Mouse (Mus musculus) midbrain, embryonic 15.5 days (tissue): ENCODE results near the gene Smim7. TPM values are rescaled to one million over a fixed set of nuclear protein-coding genes. Genes with fewer than 3 reads are reported as not detected.
A peak's percentile ranks its signal among the peaks of the same experiment; 100 is the strongest.

Experiments used
- ATAC-seq: fragments of 200-750 bp; cut with Nextera tagmentation; replicated peaks from 2 replicates; pipeline ENCODE4 v1.8.0; 2017; ENCODE audit warnings: moderate TSS enrichment
- H3K27ac ChIP-seq: fragments of 300-500 bp; sonication (generic); 2 replicates; pipeline ENCODE4 v1.5.1; 2015; ENCODE audit warnings: mild to moderate bottlenecking, inconsistent platforms
- H3K27me3 ChIP-seq: fragments of 300-500 bp; sonication (generic); replicated peaks from 2 replicates; pipeline ENCODE4 v1.6.1; 2015; ENCODE audit warnings: inconsistent platforms
- H3K36me3 ChIP-seq: fragments of 300-500 bp; sonication (generic); replicated peaks from 2 replicates; pipeline ENCODE4 v1.6.1; 2015; ENCODE audit warnings: inconsistent platforms
- H3K4me1 ChIP-seq: fragments of 300-500 bp; sonication (generic); 2 replicates; pipeline ENCODE4 v1.6.1; 2015; ENCODE audit warnings: inconsistent platforms
- H3K4me2 ChIP-seq: fragments of 300-500 bp; sonication (generic); 2 replicates; pipeline ENCODE4 v1.6.1; 2015; ENCODE audit warnings: inconsistent platforms, mild to moderate bottlenecking, moderate library complexity
- H3K4me3 ChIP-seq: fragments of 300-500 bp; sonication (generic); 2 replicates; pipeline ENCODE4 v1.5.1; 2015; ENCODE audit warnings: mild to moderate bottlenecking, inconsistent platforms
- H3K9ac ChIP-seq: fragments of 300-500 bp; sonication (generic); 2 replicates; pipeline ENCODE4 v1.6.1; 2015; ENCODE audit warnings: mild to moderate bottlenecking, inconsistent platforms
- H3K9me3 ChIP-seq: fragments of 300-500 bp; sonication (generic); 2 replicates; pipeline ENCODE4 v1.6.1; 2016; ENCODE audit warnings: inconsistent platforms
- WGBS: fragments of 180-500 bp; shearing (Covaris S2); methylation state at CpG from one replicate; pipeline ENCODE4 v1.1.7; 2015; ENCODE audit warnings: mixed read lengths; 5-methylcytosine and 5-hydroxymethylcytosine counted together
- polyA plus RNA-seq: library from polyadenylated mRNA; unstranded; fragments of >200 nt; fragmentation: Nextera tagmentation; extraction: Ambion mirVana; gene quantifications from 2 replicates; pipeline ENCODE4 v1.2.1, GENCODE M21; 2015

Gene Smim7
- polyA plus RNA-seq: 120 and 129 TPM in 2 replicates

DNA sequence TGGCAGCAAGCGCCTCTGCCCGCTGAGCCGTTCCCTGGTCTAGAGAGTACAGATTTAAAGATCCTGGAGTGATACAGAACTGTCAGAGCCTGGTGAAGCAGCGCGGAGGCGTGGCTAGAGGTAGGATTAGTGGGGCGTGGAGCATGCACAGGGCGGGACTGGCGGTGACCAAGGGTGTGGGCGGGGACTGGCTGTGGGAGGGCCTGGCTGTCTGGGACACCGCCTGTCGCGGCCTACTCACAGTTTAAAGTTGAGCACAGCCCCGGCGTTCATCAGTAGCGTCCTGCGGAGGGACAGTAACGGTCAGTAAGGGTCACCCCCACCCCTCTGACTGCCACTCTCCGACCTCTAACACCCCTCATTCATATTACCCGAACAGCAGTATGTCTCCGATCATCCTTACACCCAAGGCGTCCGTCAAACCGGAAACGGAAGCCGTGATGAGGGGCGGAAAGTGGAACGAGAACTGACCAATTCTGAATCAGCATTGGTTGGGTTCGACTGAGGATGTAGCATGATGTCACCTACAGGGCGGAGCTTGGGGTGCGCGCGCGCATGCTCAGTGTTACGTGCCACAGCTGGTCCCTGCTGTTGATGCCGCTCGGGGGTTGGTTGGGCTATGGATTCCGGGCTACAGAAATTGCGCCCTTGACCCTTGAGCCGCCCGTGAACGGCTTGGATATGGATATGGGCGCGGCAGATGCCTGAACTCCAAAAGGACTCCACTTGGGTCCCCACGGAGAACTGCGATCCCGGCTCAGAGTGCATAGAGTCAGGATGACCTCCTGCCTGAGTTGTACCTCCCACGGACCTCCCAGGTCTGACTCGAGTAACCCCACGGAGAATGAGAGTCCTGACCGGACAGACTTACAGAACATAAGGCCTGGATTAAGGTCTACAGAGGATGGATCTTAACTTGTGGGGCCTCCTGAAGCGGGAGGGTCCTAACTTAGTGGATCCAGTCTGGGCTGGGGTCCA is at the start of gene Smim7:
TSS of gene Smim7 (minus strand) at position 456 of the 978 bp plus-strand sequence.
- H3K27ac ChIP-seq: peak within 1 kb of the TSS; percentile 89
- peaks cover 42% of the 10 kb centered on the region for H3K4me1 ChIP-seq
- H3K4me2 ChIP-seq: peak within 1 kb of the TSS; percentile 96
- peak; percentile 97 for ATAC-seq
- peak within 1 kb of the TSS; percentile 75 for H3K4me3 ChIP-seq
- no peaks in the 10 kb centered on the region for H3K27me3 ChIP-seq
- H3K9me3 ChIP-seq: no peaks in the 10 kb centered on the region
- H3K9ac ChIP-seq: peak within 1 kb of the TSS; percentile 71
- WGBS: under 1% methylated on average over 52 of the region's 52 CpGs
- peaks cover 17% of the 10 kb centered on the region for H3K36me3 ChIP-seq

DNA sequence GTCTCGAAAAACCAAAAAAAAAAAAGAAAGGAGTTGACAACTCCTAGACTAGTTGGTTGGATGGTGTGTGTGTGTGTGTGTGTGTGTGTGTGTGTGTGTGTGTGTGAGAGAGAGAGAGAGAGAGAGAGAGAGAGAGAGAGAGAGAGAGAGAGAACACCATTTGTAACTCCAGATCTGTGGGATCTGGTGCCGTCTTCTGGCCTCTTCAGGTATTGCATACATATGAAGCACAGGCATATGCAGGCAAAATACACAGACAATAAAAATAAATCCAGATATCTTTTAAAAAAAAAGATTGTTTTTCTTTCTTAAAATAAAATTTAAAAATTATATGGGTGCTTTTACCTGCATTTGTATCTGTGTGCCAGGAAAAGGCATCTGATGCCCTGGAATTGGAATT is 19.3 kb upstream of the Smim7 start:
- ATAC-seq: no peak
- Histone ChIP-seq H3K4me3 (no peak overlapping the region), H3K27me3 (no peaks in the 10 kb centered on the region), H3K27ac (no peak overlapping the region), H3K9ac (no peak overlapping the region), H3K4me1 (no peaks in the 10 kb centered on the region), H3K36me3 (no peaks in the 10 kb centered on the region), H3K9me3 (no peaks in the 10 kb centered on the region), H3K4me2 (no peak overlapping the region)
- WGBS: 53% methylated on average over 2 of the region's 2 CpGs

DNA sequence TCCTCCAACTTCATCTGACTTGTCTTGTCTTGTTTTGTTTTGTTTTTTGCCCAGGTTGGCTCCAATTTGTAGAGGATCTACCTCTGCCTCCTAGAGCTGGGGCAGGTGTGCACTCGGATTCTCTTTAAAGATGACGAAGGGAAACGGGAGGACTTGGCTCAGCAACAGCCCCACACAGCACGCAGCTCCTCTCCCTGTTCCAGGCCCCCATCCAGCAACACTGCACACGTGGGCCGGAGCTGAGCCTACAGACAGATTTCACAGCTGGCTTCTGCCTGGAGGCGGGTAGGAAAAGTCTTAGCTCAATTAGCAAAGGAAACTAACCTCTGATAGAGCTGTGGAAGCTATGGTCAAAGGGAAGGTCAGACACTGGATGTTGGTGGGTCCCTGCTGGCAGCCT is 18.4 kb upstream of the Smim7 start:
- H3K27me3 ChIP-seq: no peaks in the 10 kb centered on the region
- no peaks in the 10 kb centered on the region for H3K4me1 ChIP-seq
- ATAC-seq: no peak
- H3K9me3 ChIP-seq: no peaks in the 10 kb centered on the region
- H3K4me2 ChIP-seq: no peak overlapping the region
- no peak overlapping the region for H3K27ac ChIP-seq
- no peak overlapping the region for H3K9ac ChIP-seq
- 83% methylated on average over 7 of the region's 7 CpGs for WGBS
- no peaks in the 10 kb centered on the region for H3K36me3 ChIP-seq
- H3K4me3 ChIP-seq: no peak overlapping the region

DNA sequence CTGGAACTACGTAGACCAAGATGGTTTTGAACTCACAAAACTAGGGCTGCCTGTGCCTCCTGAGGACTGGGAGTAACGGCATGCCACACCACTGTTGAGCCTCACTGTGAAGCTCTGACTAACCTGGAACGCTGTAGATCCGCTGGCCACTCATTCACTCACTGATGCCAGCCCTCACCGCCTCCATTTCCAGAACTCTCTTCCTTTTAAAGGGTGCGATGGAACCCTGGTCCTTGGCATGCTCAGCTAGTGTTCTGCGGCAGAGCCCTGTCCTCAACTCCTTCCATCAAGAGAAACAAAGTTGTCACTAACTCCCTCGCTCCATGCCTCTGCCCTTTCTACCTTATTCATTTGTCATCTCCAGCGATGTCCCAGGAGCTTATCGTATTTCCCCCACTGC is 18.0 kb upstream of the Smim7 start:
- 90% methylated on average over 10 of the region's 10 CpGs for WGBS
- no peaks in the 10 kb centered on the region for H3K27me3 ChIP-seq
- no peaks in the 10 kb centered on the region for H3K36me3 ChIP-seq

DNA sequence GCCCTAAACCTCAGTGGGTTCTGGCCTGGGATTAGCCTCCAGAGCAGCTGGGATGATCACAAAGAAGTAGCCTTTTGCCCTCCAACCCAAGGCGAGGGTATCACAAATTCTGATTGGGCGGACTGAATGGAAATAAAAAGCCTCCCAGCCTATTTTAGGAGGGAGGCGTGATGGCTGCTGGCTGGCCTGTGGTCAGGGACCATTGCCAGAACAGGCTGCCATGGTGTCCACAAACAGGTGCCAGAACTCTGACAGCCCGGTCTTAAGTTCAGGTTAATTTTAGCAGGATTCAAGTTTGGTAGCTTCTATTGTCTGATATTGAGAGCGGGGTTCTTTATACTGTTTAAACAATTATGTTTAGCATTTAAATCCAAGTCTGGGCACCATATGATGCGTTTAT is 16.9 kb upstream of the Smim7 start:
- WGBS: 67% methylated on average over 6 of the region's 6 CpGs
- no peak for ATAC-seq

More for the DNA sequence above, 18.0 kb upstream of the Smim7 start:
- ATAC-seq: no peak
- H3K27ac ChIP-seq: no peak overlapping the region
- H3K9me3 ChIP-seq: no peaks in the 10 kb centered on the region
- no peak overlapping the region for H3K9ac ChIP-seq
- H3K4me3 ChIP-seq: no peak overlapping the region
- no peaks in the 10 kb centered on the region for H3K4me1 ChIP-seq
- no peak overlapping the region for H3K4me2 ChIP-seq

DNA sequence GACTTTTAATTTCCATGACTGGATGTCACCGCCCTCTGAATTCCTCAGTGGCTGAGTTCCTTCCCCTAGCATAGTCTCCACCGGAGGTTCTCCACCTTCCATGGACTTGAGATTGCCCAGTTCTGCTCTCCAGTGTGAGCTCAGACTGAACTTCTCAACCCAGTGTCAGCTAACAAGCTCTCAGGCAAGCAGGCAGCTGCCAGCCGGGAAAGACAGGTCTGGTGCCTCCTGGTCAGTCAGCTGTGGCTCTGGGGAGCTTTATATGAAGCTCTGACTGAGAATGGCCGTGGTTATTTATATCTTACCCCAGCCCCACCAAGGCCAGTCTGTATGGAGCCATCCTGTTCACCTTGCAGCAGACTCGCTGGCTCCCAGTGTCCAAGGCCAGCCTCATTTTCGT is 13.5 kb upstream of the Smim7 start:
- H3K4me2 ChIP-seq: no peak overlapping the region
- H3K4me3 ChIP-seq: no peak overlapping the region
- 86% methylated on average over 6 of the region's 6 CpGs for WGBS
- no peak overlapping the region for H3K9ac ChIP-seq
- H3K36me3 ChIP-seq: no peaks in the 10 kb centered on the region
- no peaks in the 10 kb centered on the region for H3K4me1 ChIP-seq
- no peak overlapping the region for H3K27ac ChIP-seq
- ATAC-seq: no peak
- H3K27me3 ChIP-seq: no peaks in the 10 kb centered on the region
- H3K9me3 ChIP-seq: no peaks in the 10 kb centered on the region

More for the DNA sequence above, 16.9 kb upstream of the Smim7 start:
- H3K27me3 ChIP-seq: no peaks in the 10 kb centered on the region
- no peaks in the 10 kb centered on the region for H3K9me3 ChIP-seq
- H3K9ac ChIP-seq: no peak overlapping the region
- H3K4me3 ChIP-seq: no peak overlapping the region
- H3K4me2 ChIP-seq: no peak overlapping the region
- H3K4me1 ChIP-seq: no peaks in the 10 kb centered on the region
- no peaks in the 10 kb centered on the region for H3K36me3 ChIP-seq
- H3K27ac ChIP-seq: no peak overlapping the region

DNA sequence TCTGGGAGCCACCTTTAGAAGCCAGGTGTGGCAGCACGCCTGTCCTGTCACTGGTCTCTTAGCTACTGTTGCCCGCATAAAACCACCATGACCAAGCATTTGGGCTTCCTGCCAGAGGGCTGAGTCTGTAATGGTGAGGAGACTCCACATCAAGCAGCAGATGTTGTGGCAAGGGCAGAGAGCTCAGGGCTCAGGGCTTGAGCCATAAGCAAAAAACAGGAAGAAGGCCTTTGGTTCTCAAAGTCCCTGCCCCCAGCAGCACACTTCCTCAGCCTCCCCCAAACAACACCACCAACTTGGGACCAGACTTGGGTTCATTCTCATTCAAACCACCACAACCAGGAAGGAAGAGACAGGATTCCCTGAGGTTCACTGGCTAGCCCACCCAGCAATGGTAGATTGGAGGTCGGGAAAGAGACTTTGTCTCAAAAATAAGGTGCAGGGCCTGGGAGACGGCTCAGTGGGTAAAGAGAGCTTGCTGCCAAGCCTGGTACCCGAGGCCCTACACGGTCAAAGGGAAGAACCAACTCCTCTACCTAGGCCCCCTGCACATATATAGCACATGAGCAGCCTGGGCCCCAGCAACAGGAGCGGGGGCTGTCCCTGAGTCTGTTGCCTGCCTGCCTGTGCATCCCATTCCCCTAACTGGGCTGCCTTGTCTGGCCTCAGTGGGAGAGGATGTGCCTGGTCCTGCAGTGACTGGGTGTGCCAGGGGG is 12.3 kb upstream of the Smim7 start:
- no peaks in the 10 kb centered on the region for H3K4me1 ChIP-seq
- 82% methylated on average over 7 of the region's 7 CpGs for WGBS
- H3K27ac ChIP-seq: no peak overlapping the region
- H3K4me3 ChIP-seq: no peak overlapping the region
- no peak for ATAC-seq
- H3K36me3 ChIP-seq: no peaks in the 10 kb centered on the region
- no peaks in the 10 kb centered on the region for H3K27me3 ChIP-seq
- H3K4me2 ChIP-seq: no peak overlapping the region
- H3K9me3 ChIP-seq: no peaks in the 10 kb centered on the region
- no peak overlapping the region for H3K9ac ChIP-seq

DNA sequence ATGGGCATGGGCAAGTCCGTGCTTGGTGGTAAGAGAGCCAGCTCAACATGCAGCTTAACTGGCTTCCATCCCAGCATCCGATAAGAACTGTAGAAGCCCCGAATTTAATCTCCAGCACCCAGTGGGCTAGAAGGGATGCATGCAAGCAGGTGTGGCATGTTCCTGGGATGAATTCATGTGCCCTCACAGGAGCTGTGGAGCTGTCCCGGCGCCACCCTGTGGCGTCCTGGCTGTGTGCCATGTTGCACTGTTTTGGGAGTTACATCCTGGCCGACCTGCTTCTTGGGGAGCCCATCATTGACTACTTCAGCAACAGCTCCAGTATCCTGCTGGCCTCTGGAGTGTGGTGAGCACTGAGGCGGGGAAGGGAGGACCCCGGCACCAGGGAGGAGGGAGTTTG is 8.5 kb upstream of the Smim7 start:
- H3K27me3 ChIP-seq: no peaks in the 10 kb centered on the region
- no peaks in the 10 kb centered on the region for H3K4me1 ChIP-seq
- H3K4me3 ChIP-seq: no peak overlapping the region
- no peak overlapping the region for H3K9ac ChIP-seq
- WGBS: 75% methylated on average over 9 of the region's 9 CpGs
- no peaks in the 10 kb centered on the region for H3K9me3 ChIP-seq
- H3K4me2 ChIP-seq: no peak overlapping the region
- no peak for ATAC-seq
- H3K36me3 ChIP-seq: no peaks in the 10 kb centered on the region
- no peak overlapping the region for H3K27ac ChIP-seq

DNA sequence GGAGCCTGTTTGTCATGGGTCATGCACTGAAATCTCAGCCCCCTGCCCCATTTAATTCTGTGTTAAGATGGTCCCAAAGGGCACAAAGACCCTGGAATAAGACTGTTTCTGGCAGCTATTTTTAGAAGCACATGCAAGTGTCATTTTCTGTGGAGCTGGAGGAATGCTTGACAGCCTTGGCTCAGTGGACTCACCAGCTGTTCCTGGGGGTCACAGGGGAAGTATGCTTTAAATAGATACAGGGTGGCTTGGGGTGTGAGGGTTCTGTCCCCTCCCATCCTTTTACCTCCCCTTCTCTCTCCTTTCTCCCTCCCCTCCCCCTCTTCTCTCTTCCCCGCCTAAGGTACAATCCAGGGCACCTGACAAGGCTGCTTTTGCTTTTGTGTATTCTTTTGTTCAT is 7.1 kb upstream of the Smim7 start:
- H3K36me3 ChIP-seq: no peaks in the 10 kb centered on the region
- no peak overlapping the region for H3K27ac ChIP-seq
- no peaks in the 10 kb centered on the region for H3K9me3 ChIP-seq
- no peak overlapping the region for H3K9ac ChIP-seq
- H3K4me3 ChIP-seq: no peak overlapping the region
- H3K27me3 ChIP-seq: no peaks in the 10 kb centered on the region
- H3K4me2 ChIP-seq: no peak overlapping the region
- 83% methylated on average over 1 of the region's 1 CpGs for WGBS
- peaks cover 10% of the 10 kb centered on the region for H3K4me1 ChIP-seq
- no peak for ATAC-seq

DNA sequence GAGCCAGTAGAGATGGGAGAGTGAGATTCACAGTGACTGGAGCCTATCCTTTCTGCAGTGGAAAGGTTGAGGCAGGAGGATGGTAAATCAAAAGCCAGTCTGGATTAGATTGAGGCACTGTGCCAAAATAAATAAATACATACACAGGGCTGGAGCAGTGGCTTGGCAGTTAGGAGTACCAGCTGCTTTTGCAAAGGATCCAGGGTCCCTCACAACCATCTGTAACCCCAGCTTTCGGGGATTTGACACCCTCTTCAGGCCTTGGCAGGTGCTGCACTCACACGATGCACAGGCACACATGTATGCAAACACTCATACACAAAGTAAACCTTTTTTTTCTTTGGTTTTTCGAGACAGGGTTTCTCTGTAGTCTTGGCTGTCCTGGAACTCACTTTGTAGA is 6.4 kb upstream of the Smim7 start:
- no peak overlapping the region for H3K4me2 ChIP-seq
- no peak for ATAC-seq
- no peak overlapping the region for H3K9ac ChIP-seq
- H3K9me3 ChIP-seq: no peaks in the 10 kb centered on the region
- H3K27me3 ChIP-seq: no peaks in the 10 kb centered on the region
- WGBS: 84% methylated on average over 3 of the region's 3 CpGs
- no peak overlapping the region for H3K4me3 ChIP-seq
- H3K4me1 ChIP-seq: peaks cover 16% of the 10 kb centered on the region
- H3K36me3 ChIP-seq: no peaks in the 10 kb centered on the region
- H3K27ac ChIP-seq: no peak overlapping the region

DNA sequence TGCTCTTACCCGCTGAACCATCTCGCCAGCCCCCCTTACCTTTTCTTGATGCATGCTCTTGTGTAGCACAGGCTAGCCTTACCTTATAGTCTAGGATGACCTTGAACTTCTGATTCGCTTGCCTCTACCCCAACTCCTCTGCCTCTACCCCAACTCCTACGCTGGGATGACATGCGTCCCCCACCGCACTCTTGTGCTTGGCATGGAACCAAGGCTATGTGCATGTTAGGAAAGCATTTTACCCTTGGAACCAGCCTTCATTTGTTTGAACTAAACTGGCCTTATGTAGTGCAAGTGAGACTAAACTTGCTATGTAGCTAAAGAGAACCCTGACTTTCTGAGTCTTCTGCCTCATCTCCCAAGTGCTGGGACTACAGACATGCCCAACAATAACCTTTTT is 5.0 kb upstream of the Smim7 start:
- no peak overlapping the region for H3K4me3 ChIP-seq
- peaks cover 25% of the 10 kb centered on the region for H3K4me1 ChIP-seq
- 95% methylated on average over 6 of the region's 6 CpGs for WGBS
- no peak overlapping the region for H3K4me2 ChIP-seq
- H3K27ac ChIP-seq: no peak overlapping the region
- no peaks in the 10 kb centered on the region for H3K9me3 ChIP-seq
- no peak overlapping the region for H3K9ac ChIP-seq
- no peaks in the 10 kb centered on the region for H3K27me3 ChIP-seq
- no peak for ATAC-seq
- no peaks in the 10 kb centered on the region for H3K36me3 ChIP-seq

DNA sequence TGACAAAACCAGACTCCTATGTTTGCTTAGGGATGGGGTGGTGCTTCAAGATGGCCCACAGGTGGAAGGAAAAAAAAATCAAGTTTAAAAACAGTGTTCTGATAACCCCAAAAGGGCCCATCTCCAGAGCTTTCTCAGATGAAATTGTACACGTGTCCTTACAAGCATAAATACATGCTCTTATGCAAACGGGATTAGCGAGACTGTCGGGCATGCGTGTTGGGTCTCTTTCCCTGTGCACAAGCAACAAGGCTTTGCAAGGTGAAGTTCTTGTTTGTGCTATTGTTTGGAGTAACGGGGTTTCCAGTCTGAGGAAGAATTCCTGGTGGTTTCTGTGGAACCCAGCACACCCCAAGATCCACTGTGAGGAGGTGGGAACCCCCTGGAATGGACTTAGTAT is 2.6 kb upstream of the Smim7 start:
- peaks cover 42% of the 10 kb centered on the region for H3K4me1 ChIP-seq
- no peaks in the 10 kb centered on the region for H3K27me3 ChIP-seq
- H3K4me3 ChIP-seq: 0 out of 2 replicates have a peak overlapping the region, but pooled peaks have one; percentile 75
- ATAC-seq: no peak
- no peak overlapping the region for H3K27ac ChIP-seq
- no peaks in the 10 kb centered on the region; the same call in 1 of the 2 replicates for H3K36me3 ChIP-seq
- 53% methylated on average over 6 of the region's 6 CpGs for WGBS
- peak overlapping the region; percentile 71; the same call in 1 of the 2 replicates for H3K9ac ChIP-seq
- no peaks in the 10 kb centered on the region for H3K9me3 ChIP-seq
- peak overlapping the region; percentile 96; the same call in 1 of the 2 replicates for H3K4me2 ChIP-seq
